Comparison of ENCODE assay signal across 9 mouse cellular contexts in genomic region chr3:146900094-146900493, GRCm38 (mm10). TPM values are rescaled to one million over a fixed set of nuclear protein-coding genes. Genes with fewer than 3 reads are reported as not detected.
A peak's percentile ranks its signal among the peaks of the same experiment; 100 is the strongest.
DNase-seq lines count a peak whose midpoint lies in the region; ATAC-seq and TF ChIP-seq lines count a peak whose summit lies in the region.
"Had no signal": no experiment of that assay in that cellular context is flagged by ENCODE, and none has a peak within 500 bp of the region (broad histone marks: within the 10 kb centered on the region; RNA-seq: fewer than 3 reads in every experiment).

No protein-coding gene starts in this region.

- DNase-seq in hindbrain, postnatal 0 days (ENCODE audit: low spot score), result peak; percentile 19
- DNase-seq in lung, postnatal 0 days (ENCODE audit: low spot score), result no peak
- DNase-seq in lung, postnatal 4 days, result no peak
- DNase-seq in MEL (ENCODE audit: low read depth, low spot score), result peak; percentile 10
- DNase-seq in lung, postnatal 14 days, result peak; percentile 19
- no peak for DNase-seq in urinary bladder, postnatal 25 days (ENCODE audit: low spot score)
- DNase-seq: cerebellum, adult 18-20 months; right cerebral cortex, adult 18-20 months had no signal

- H3K36me3 ChIP-seq in hindbrain, postnatal 0 days (ENCODE audit: insufficient read depth, low read length), result no peaks in the 10 kb centered on the region
- no peaks in the 10 kb centered on the region for H3K36me3 ChIP-seq in hindbrain, embryonic 16.5 days (ENCODE audit: control insufficient read depth, insufficient read depth, low read length)
- H3K36me3 ChIP-seq in lung, postnatal 0 days (ENCODE audit: insufficient read depth, low read length), result no peaks in the 10 kb centered on the region
- no peaks in the 10 kb centered on the region for H3K36me3 ChIP-seq in MEL (ENCODE audit: control insufficient read depth in 1 of 2, insufficient read depth in 2 of 2, low read length in 2 of 2)

- H3K4me2 ChIP-seq in hindbrain, postnatal 0 days (ENCODE audit: low read depth, low read length), result no peak overlapping the region
- no peak overlapping the region for H3K4me2 ChIP-seq in hindbrain, embryonic 16.5 days (ENCODE audit: low read length)
- no peak overlapping the region for H3K4me2 ChIP-seq in lung, postnatal 0 days (replicated peaks; ENCODE audit: low read depth, low read length)

- no peak for ATAC-seq in hindbrain, postnatal 0 days
- ATAC-seq in hindbrain, embryonic 16.5 days, result no peak
- ATAC-seq in lung, postnatal 0 days, result no peak

- no peaks in the 10 kb centered on the region for H3K4me1 ChIP-seq in hindbrain, postnatal 0 days (ENCODE audit: insufficient read depth, low read length)
- no peaks in the 10 kb centered on the region for H3K4me1 ChIP-seq in hindbrain, embryonic 16.5 days (ENCODE audit: control insufficient read depth, insufficient read depth, low read depth, low read length)
- no peaks in the 10 kb centered on the region for H3K4me1 ChIP-seq in lung, postnatal 0 days (ENCODE audit: insufficient read depth, low read depth, low read length)
- H3K4me1 ChIP-seq in MEL (ENCODE audit: control insufficient read depth in 1 of 2, insufficient read depth in 2 of 2, low read length in 2 of 2), result no peaks in the 10 kb centered on the region

- 84% methylated on average over 3 of the region's 3 CpGs for WGBS in hindbrain, postnatal 0 days
- 79% methylated on average over 3 of the region's 3 CpGs for WGBS in hindbrain, embryonic 16.5 days
- WGBS in lung, postnatal 0 days, result 79% methylated on average over 3 of the region's 3 CpGs

- H3K9ac ChIP-seq in hindbrain, postnatal 0 days (replicated peaks; ENCODE audit: low read length), result no peak overlapping the region
- no peak overlapping the region for H3K9ac ChIP-seq in hindbrain, embryonic 16.5 days (ENCODE audit: low read depth, low read length)
- no peak overlapping the region for H3K9ac ChIP-seq in lung, postnatal 0 days (replicated peaks; ENCODE audit: low read depth)
- no peak overlapping the region for H3K9ac ChIP-seq in MEL (ENCODE audit: control insufficient read depth, low read depth, low read length, poor library complexity, severe bottlenecking)

- TF ChIP-seq RAD21 in MEL (IDR thresholded peaks at IDR 0.05; ENCODE audit: low read depth, low read length), result peak; percentile 37

- H3K4me3 ChIP-seq in hindbrain, postnatal 0 days (ENCODE audit: low read length), result no peak overlapping the region
- no peak overlapping the region for H3K4me3 ChIP-seq in hindbrain, embryonic 16.5 days (ENCODE audit: low read length)
- no peak overlapping the region for H3K4me3 ChIP-seq in lung, postnatal 0 days (ENCODE audit: low read depth, low read length)
- no peak overlapping the region for H3K4me3 ChIP-seq in MEL (ENCODE audit: control insufficient read depth in 1 of 2, insufficient read depth in 1 of 2, low read depth in 2 of 2, low read length in 2 of 2)

- no peaks in the 10 kb centered on the region for H3K27me3 ChIP-seq in hindbrain, postnatal 0 days (ENCODE audit: insufficient read depth, low read length)
- no peaks in the 10 kb centered on the region for H3K27me3 ChIP-seq in hindbrain, embryonic 16.5 days (replicated peaks; ENCODE audit: control insufficient read depth, insufficient read depth, low read length)
- H3K27me3 ChIP-seq in lung, postnatal 0 days (replicated peaks; ENCODE audit: insufficient read depth, low read length), result no peaks in the 10 kb centered on the region
- no peaks in the 10 kb centered on the region; a peak in 1 of 4 replicates for H3K27me3 ChIP-seq in MEL (ENCODE audit: control insufficient read depth in 1 of 2, insufficient read depth in 2 of 2, low read length in 2 of 2)

- no peak overlapping the region for H3K27ac ChIP-seq in hindbrain, postnatal 0 days
- no peak overlapping the region for H3K27ac ChIP-seq in hindbrain, embryonic 16.5 days (ENCODE audit: low read depth, low read length)
- H3K27ac ChIP-seq in lung, postnatal 0 days (ENCODE audit: low read length), result no peak overlapping the region
- H3K27ac ChIP-seq in MEL (ENCODE audit: control insufficient read depth, low read depth, low read length), result no peak overlapping the region

- no peak; the same call in 1 of the 2 replicates for TF ChIP-seq CTCF in hindbrain, postnatal 0 days (IDR thresholded peaks at IDR 0.05; ENCODE audit: low read depth)
- peak; percentile 53 for TF ChIP-seq CTCF in lung, postnatal 0 days (IDR thresholded peaks at IDR 0.05)
- peak in 2 of 3 experiments; percentile 44 to 45; a peak in 4 of 6 replicates for TF ChIP-seq CTCF in MEL (IDR thresholded peaks at IDR 0.05 in 2 of 3, conservative IDR thresholded peaks at IDR 0.05 in 1 of 3; ENCODE audit: control insufficient read depth in 1 of 3, insufficient read depth in 1 of 3, low read depth in 2 of 3, low read length in 3 of 3, poor library complexity in 1 of 3, severe bottlenecking in 1 of 3)

- no peak for TF ChIP-seq EP300 in lung, postnatal 0 days (IDR thresholded peaks at IDR 0.05)
- no peak for TF ChIP-seq EP300 in MEL (IDR thresholded peaks at IDR 0.05; ENCODE audit: low read depth in 1 of 2, low read length in 2 of 2)

- H3K79me2 ChIP-seq in MEL (ENCODE audit: control insufficient read depth, insufficient read depth, low read length, poor library complexity), result no peaks in the 10 kb centered on the region

- TF ChIP-seq POLR2A in MEL (IDR thresholded peaks at IDR 0.05; ENCODE audit: control insufficient read depth in 1 of 2, insufficient read depth in 1 of 2, low read depth in 1 of 2, low read length in 2 of 2, poor library complexity in 1 of 2), result no peak

- no peaks in the 10 kb centered on the region for H3K9me3 ChIP-seq in hindbrain, postnatal 0 days (ENCODE audit: low read length)
- no peaks in the 10 kb centered on the region for H3K9me3 ChIP-seq in hindbrain, embryonic 16.5 days (ENCODE audit: control insufficient read depth, low read length)
- no peaks in the 10 kb centered on the region for H3K9me3 ChIP-seq in lung, postnatal 0 days (ENCODE audit: low read length)
- no peaks in the 10 kb centered on the region for H3K9me3 ChIP-seq in MEL (replicated peaks; ENCODE audit: insufficient read depth, low read length)

TF ChIP-seq in MEL, 35 proteins besides CTCF, POLR2A, EP300 and RAD21:
- TF ChIP-seq CHD1 (IDR thresholded peaks at IDR 0.05; ENCODE audit: low read depth, low read length) (no peak), TAL1 (IDR thresholded peaks at IDR 0.05; ENCODE audit: low read length) (no peak), SMC3 (IDR thresholded peaks at IDR 0.05; ENCODE audit: low read depth, low read length) (peak; percentile 54), ETS1 (IDR thresholded peaks at IDR 0.05; ENCODE audit: low read depth, low read length) (no peak), ZC3H11A (IDR thresholded peaks at IDR 0.05; ENCODE audit: low read depth, low read length) (peak; percentile 43)

RNA-seq across cellular contexts. Expression of gene Ttll7, which starts 47.9 kb away (rescaled TPM):
- 20.4 and 23.9 TPM in 2 replicates for total RNA-seq in hindbrain, postnatal 0 days (2014; rRNA removed)
- 7.9 and 8.6 TPM in 2 replicates for polyA plus RNA-seq in hindbrain, postnatal 0 days (2015; fragmentation: Nextera tagmentation; extraction: Ambion mirVana)
- polyA plus RNA-seq in hindbrain, embryonic 16.5 days (2015; fragmentation: Nextera tagmentation; extraction: Ambion mirVana), result 7.8 and 9.4 TPM in 2 replicates
- polyA plus RNA-seq in lung, postnatal 0 days (2015; fragmentation: Nextera tagmentation; extraction: Ambion mirVana), result 11.9 and 12.4 TPM in 2 replicates
- total RNA-seq in MEL (2012; rRNA removed), result not detected in 2 replicates
- polyA plus RNA-seq in MEL (2012; ENCODE audit: insufficient read depth in 1 of 2, insufficient read length in 2 of 2, low read depth in 1 of 2, low replicate concordance in 2 of 2, missing spikeins in 1 of 2), result not detected

Comparison
In these comparisons a context has a peak if more than half of its experiments do, and no peak if none do; other contexts are left out.
1. DNase-seq: peak in hindbrain, postnatal 0 days (single experiment), MEL (single experiment) and lung, postnatal 14 days (single experiment); none in lung, postnatal 0 days (single experiment), lung, postnatal 4 days (0 of 2) and urinary bladder, postnatal 25 days (single experiment).